Mouse (Mus musculus) megakaryocyte, embryonic 14.5 days (primary cell): ENCODE measurements around the gene Ckap2. TPM values are rescaled to one million over a fixed set of nuclear protein-coding genes. Genes with fewer than 3 reads are reported as not detected.
"Not testable (repeated sequence)": the region's sequence is repeated elsewhere in the genome, so short reads cannot be mapped to it uniquely, and the experiment has no call there.

Experiments used
- H3K27me3 ChIP-seq: replicated peaks from 2 replicates; pipeline ENCODE3; 2012; ENCODE audit warnings: inconsistent platforms
- H3K36me3 ChIP-seq: replicated peaks from 2 replicates; pipeline ENCODE3; 2012; ENCODE audit warnings: low read length, inconsistent platforms, mixed read lengths
- H3K4me1 ChIP-seq: 2 replicates; pipeline ENCODE4 v1.6.1; 2012; ENCODE audit warnings: inconsistent platforms
- H3K4me3 ChIP-seq: replicated peaks from 2 replicates; pipeline ENCODE3; 2012; ENCODE audit warnings: moderate library complexity, mild to moderate bottlenecking, inconsistent platforms
- H3K9me3 ChIP-seq: 2 replicates; pipeline ENCODE4 v1.6.1; 2012; ENCODE audit warnings: inconsistent platforms
- FLI1 ChIP-seq: IDR thresholded peaks from 2 replicates; pipeline ENCODE4 v1.6.1; 2012; ENCODE audit warnings: low read length, inconsistent platforms, mixed read lengths
- GATA1 ChIP-seq: IDR thresholded peaks from 3 replicates; pipeline ENCODE4 v1.6.1; 2012; ENCODE audit warnings: mixed read lengths, low read length, inconsistent platforms, borderline replicate concordance
- polyA plus RNA-seq: library from polyadenylated mRNA; stranded (reverse); fragments of >175 nt; gene quantifications from 2 replicates; pipeline ENCODE4 v1.2.3, GENCODE M21; 2012; ENCODE audit warnings: low replicate concordance; ENCODE audit not compliant: insufficient read depth

Ckap2 gene
- polyA plus RNA-seq, 1 experiment, result 2.2 TPM

GRCm38 (mm10) chr8:22150345-22150663 lies 35.3 kb downstream of the Ckap2 start:
- no peaks in the 10 kb centered on the region for H3K4me1 ChIP-seq
- H3K36me3 ChIP-seq, result no peaks in the 10 kb centered on the region
- no peaks in the 10 kb centered on the region for H3K9me3 ChIP-seq
- TF ChIP-seq FLI1, result no peak
- no peak overlapping the region for H3K4me3 ChIP-seq
- no peaks in the 10 kb centered on the region for H3K27me3 ChIP-seq

GRCm38 (mm10) chr8:22149643-22150344 lies 35.8 kb downstream of the Ckap2 start:
- no peaks in the 10 kb centered on the region for H3K36me3 ChIP-seq
- H3K27me3 ChIP-seq, result no peaks in the 10 kb centered on the region
- TF ChIP-seq GATA1, result no peak
- TF ChIP-seq FLI1, result no peak
- no peak overlapping the region for H3K4me3 ChIP-seq
- no peaks in the 10 kb centered on the region for H3K4me1 ChIP-seq
- no peaks in the 10 kb centered on the region for H3K9me3 ChIP-seq

GRCm38 (mm10) chr8:22148367-22148740 lies 37.3 kb downstream of the Ckap2 start:
- Histone ChIP-seq H3K9me3 (no peaks in the 10 kb centered on the region), H3K4me3 (no peak overlapping the region), H3K27me3 (no peaks in the 10 kb centered on the region), H3K4me1 (no peaks in the 10 kb centered on the region), H3K36me3 (no peaks in the 10 kb centered on the region)
- TF ChIP-seq GATA1 (no peak), FLI1 (no peak)

- no peak overlapping the region for H3K4me3 ChIP-seq
- no peaks in the 10 kb centered on the region for H3K4me1 ChIP-seq
- H3K36me3 ChIP-seq, result no peaks in the 10 kb centered on the region
- no peaks in the 10 kb centered on the region for H3K27me3 ChIP-seq
- no peaks in the 10 kb centered on the region for H3K9me3 ChIP-seq
- TF ChIP-seq GATA1, result no peak
- no peak for TF ChIP-seq FLI1
Observed at GRCm38 (mm10) chr8:22147706-22148366, 37.8 kb downstream of the Ckap2 start.

- no peak for TF ChIP-seq GATA1
- TF ChIP-seq FLI1, result no peak
- H3K4me1 ChIP-seq, result no peaks in the 10 kb centered on the region
- no peak overlapping the region for H3K4me3 ChIP-seq
- H3K27me3 ChIP-seq, result no peaks in the 10 kb centered on the region
- H3K36me3 ChIP-seq, result no peaks in the 10 kb centered on the region
- H3K9me3 ChIP-seq, result no peaks in the 10 kb centered on the region; the same call in 1 of the 2 replicates
Observed at GRCm38 (mm10) chr8:22145831-22146230, 39.8 kb downstream of the Ckap2 start.

- Histone ChIP-seq H3K36me3 (no peaks in the 10 kb centered on the region), H3K4me1 (no peaks in the 10 kb centered on the region), H3K27me3 (no peaks in the 10 kb centered on the region), H3K4me3 (no peak overlapping the region), H3K9me3 (peaks cover 2% of the 10 kb centered on the region; the same call in 1 of the 2 replicates)
- TF ChIP-seq GATA1, result no peak
- no peak for TF ChIP-seq FLI1
Observed at GRCm38 (mm10) chr8:22143764-22144491, 41.7 kb downstream of the Ckap2 start.

GRCm38 (mm10) chr8:22142592-22142991 lies 43.0 kb downstream of the Ckap2 start:
- Histone ChIP-seq H3K9me3 (peaks cover 2% of the 10 kb centered on the region; the same call in 1 of the 2 replicates), H3K4me1 (no peaks in the 10 kb centered on the region), H3K27me3 (no peaks in the 10 kb centered on the region), H3K4me3 (no peak overlapping the region), H3K36me3 (no peaks in the 10 kb centered on the region)
- TF ChIP-seq FLI1 (no peak), GATA1 (no peak)

GRCm38 (mm10) chr8:22141836-22142385 lies 43.7 kb downstream of the Ckap2 start:
- Histone ChIP-seq H3K4me1 (no peaks in the 10 kb centered on the region), H3K9me3 (peaks cover 2% of the 10 kb centered on the region; the same call in 1 of the 2 replicates), H3K4me3 (no peak overlapping the region), H3K27me3 (no peaks in the 10 kb centered on the region), H3K36me3 (no peaks in the 10 kb centered on the region)
- no peak for TF ChIP-seq GATA1
- TF ChIP-seq FLI1, result no peak

GRCm38 (mm10) chr8:22136462-22136861 lies 49.2 kb downstream of the Ckap2 start:
- not testable (repeated sequence) for H3K9me3 ChIP-seq, H3K36me3 ChIP-seq, H3K27me3 ChIP-seq, H3K4me1 ChIP-seq, H3K4me3 ChIP-seq

GRCm38 (mm10) chr8:22134750-22135135 lies 50.9 kb downstream of the Ckap2 start:
- H3K36me3 ChIP-seq, result no peaks in the 10 kb centered on the region
- H3K9me3 ChIP-seq, result no peaks in the 10 kb centered on the region
- H3K27me3 ChIP-seq, result no peaks in the 10 kb centered on the region
- TF ChIP-seq FLI1 (no peak), GATA1 (no peak)
- H3K4me3 ChIP-seq, result no peak overlapping the region
- no peaks in the 10 kb centered on the region for H3K4me1 ChIP-seq
